Mouse (Mus musculus) naive thymus-derived CD4-positive, alpha-beta T cell, adult 2 months (primary cell): ENCODE results near the gene Pgm2l1.

Experiments
- DNase-seq: peaks from one replicate; pipeline ENCODE4 v3.0.0-alpha.2; 2011; ENCODE audit warnings: low read depth

Gene Pgm2l1

GRCm38 (mm10) chr7:100227158-100227875 lies at the start of gene Pgm2l1:
Gene Pgm2l1 (plus strand): TSS chr7:100227394.
- peak; percentile 95 for DNase-seq

GRCm38 (mm10) chr7:100178016-100178890 lies 48.9 kb upstream of the Pgm2l1 start:
- peak; percentile 13 for DNase-seq

GRCm38 (mm10) chr7:100178891-100179233 lies 48.3 kb upstream of the Pgm2l1 start:
- no peak for DNase-seq

- DNase-seq: no peak
These were observed 47.8 kb upstream of the Pgm2l1 start for GRCm38 (mm10) chr7:100179394-100179793.

GRCm38 (mm10) chr7:100179836-100180407 lies 47.3 kb upstream of the Pgm2l1 start:
- no peak for DNase-seq

- DNase-seq: no peak
These were observed 46.0 kb upstream of the Pgm2l1 start for GRCm38 (mm10) chr7:100181176-100181575.

- DNase-seq: no peak
These were observed 45.6 kb upstream of the Pgm2l1 start for GRCm38 (mm10) chr7:100181614-100182013.

- no peak for DNase-seq
These were observed 44.8 kb upstream of the Pgm2l1 start for GRCm38 (mm10) chr7:100182388-100182787.

GRCm38 (mm10) chr7:100187601-100188000 lies 39.6 kb upstream of the Pgm2l1 start:
- DNase-seq: peak; percentile 58

- DNase-seq: no peak
These were observed 37.0 kb upstream of the Pgm2l1 start for GRCm38 (mm10) chr7:100190167-100190566.

- DNase-seq: peak; percentile 78
These were observed 36.4 kb upstream of the Pgm2l1 start for GRCm38 (mm10) chr7:100190778-100191177.

GRCm38 (mm10) chr7:100201191-100201590 lies 26.0 kb upstream of the Pgm2l1 start:
- DNase-seq: no peak

- DNase-seq: no peak
These were observed 23.6 kb upstream of the Pgm2l1 start for GRCm38 (mm10) chr7:100203616-100204015.

- DNase-seq: no peak
These were observed 22.3 kb upstream of the Pgm2l1 start for GRCm38 (mm10) chr7:100204871-100205270.

GRCm38 (mm10) chr7:100206144-100206543 lies 21.1 kb upstream of the Pgm2l1 start:
- no peak for DNase-seq

GRCm38 (mm10) chr7:100207886-100208285 lies 19.3 kb upstream of the Pgm2l1 start:
- DNase-seq: no peak

- no peak for DNase-seq
These were observed 12.9 kb upstream of the Pgm2l1 start for GRCm38 (mm10) chr7:100214310-100214709.

- no peak for DNase-seq
These were observed 12.0 kb upstream of the Pgm2l1 start for GRCm38 (mm10) chr7:100215116-100215732.

GRCm38 (mm10) chr7:100215976-100216375 lies 11.2 kb upstream of the Pgm2l1 start:
- DNase-seq: no peak

GRCm38 (mm10) chr7:100216601-100217565 lies 10.3 kb upstream of the Pgm2l1 start:
- DNase-seq: no peak

- peak; percentile 52 for DNase-seq
These were observed 817 bp downstream of the Pgm2l1 start for GRCm38 (mm10) chr7:100227896-100228525.
